Mouse (Mus musculus) layer of hippocampus, adult 18-20 months (tissue): ENCODE data around the gene Cited2. TPM values are rescaled to one million over a fixed set of nuclear protein-coding genes. Genes with fewer than 3 reads are reported as not detected.

Experiments used
- DNase-seq, 2 experiments: peaks; one replicate each; pipeline ENCODE4 v3.0.0; 2022; ENCODE audit warnings: low spot score in 2 of 2
- long read RNA-seq: library from polyadenylated mRNA; stranded (forward); transcript quantifications from one replicate; pipeline ENCODE4 v2.0.0, GENCODE M21; 2021
- total RNA-seq, 2 experiments: library from RNA; stranded (reverse); gene quantifications; 2 replicates each; pipeline ENCODE4 v1.2.3; 2021

The Cited2 gene
- total RNA-seq = 10 to 100 TPM; 37.0 to 38.0 TPM
- long read RNA-seq, transcript Cited2-201 (2 exons, 1,979 nt) = major isoform, 44 of 46 reads
- long read RNA-seq, partial matches to known transcripts = 0 of 46 reads
- long read RNA-seq, other reads (novel, unspliced or antisense) = 0 of 46 reads

DNA sequence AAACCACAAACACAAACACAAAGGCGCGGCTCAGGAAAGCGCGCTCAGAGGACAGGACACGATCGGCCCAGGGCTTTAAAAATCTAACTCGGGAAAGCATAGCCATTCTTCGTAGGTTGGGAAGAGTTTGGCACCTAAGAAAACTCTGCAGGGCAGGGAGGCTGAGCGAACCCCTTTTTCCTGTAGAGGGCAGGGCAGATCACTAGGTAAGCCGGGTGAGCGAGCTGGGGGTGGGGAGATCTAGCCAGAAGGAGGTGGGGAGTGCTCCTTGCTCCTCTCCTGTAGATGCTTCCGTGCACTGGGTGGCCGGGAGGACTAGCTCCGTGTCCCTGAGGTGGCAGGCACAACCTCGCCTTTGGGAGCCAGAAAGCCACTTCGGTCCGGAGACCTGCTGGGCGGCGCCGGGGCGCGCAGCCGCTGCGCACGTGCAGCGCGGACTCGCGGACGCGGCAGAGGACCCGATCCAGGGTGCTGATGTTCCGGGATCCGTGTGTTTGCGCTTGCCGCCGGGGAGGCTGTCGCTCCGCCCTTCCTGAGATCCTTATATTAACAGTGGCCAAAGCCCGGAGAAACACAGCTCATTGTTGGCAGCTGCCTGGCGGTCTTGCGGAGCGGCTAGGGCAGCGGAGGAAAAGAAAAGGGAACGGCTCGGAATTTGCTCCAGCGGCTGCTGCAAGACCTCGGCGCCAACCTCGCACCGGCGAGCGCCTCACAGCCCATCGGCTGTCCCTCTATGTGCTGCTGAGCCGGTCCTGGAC, at the start of gene Cited2:
Gene Cited2, plus strand, starts transcription at position 566 of the 758 bp plus-strand sequence.
- DNase-seq = peak; percentile 96 to 99

DNA sequence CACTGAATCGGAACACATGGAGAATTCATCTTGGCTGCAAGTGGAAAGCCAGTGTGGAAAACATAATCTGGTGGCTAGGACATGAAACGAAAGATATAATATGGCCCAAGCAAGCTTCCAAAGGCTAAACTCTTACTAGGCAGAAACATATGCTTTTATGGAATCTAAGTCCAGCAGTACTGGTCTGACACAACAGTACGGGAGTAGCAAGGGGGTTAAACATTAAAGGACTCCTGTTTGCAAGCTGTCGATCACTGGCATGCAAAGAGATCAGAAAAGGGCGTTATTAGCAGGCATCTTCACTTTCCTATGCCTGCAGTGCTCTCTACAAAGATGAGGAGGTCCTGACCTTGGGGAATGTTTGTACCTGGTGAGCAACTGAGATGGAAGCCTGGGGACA, 48.6 kb upstream of the Cited2 start:
- DNase-seq = no peak

DNA sequence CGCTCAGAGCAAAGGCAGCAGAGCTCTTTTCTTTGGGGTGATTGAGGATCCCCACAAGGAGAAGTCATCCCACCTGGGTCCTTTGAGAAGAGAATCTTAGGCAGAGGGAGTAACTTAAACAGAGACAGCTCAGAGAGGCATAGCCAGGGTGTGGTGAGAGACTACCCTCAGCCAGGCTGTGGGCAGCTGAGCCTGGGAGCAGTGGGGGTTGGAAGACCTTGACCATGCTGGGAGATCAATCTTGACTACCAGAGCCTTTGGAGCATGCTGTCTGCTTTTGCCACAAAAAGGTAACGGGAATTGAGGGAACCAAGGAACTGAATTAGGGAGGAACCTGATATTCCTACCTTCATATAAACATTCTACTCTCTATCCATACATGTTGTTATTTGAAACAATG, 48.1 kb upstream of the Cited2 start:
- DNase-seq = no peak

DNA sequence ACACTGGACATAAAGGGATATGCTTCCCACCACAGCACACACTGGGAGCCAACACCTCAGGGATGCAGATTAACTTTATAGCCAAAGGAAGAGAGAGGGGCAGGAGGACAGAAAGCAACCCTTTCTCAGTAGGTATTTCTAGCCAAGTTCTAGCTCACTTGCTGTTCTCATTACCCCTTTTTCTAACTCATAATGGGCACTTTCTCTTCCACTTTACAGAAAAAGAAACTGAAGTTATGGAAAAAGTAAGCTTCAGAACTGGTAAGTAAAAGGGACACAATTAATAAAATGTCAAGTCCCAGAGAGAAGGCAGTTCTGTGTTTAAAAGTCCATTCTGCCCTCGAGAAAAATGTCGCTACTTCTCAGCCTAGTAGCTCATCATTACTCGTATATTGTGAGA, 46.6 kb upstream of the Cited2 start:
- no peak for DNase-seq

DNA sequence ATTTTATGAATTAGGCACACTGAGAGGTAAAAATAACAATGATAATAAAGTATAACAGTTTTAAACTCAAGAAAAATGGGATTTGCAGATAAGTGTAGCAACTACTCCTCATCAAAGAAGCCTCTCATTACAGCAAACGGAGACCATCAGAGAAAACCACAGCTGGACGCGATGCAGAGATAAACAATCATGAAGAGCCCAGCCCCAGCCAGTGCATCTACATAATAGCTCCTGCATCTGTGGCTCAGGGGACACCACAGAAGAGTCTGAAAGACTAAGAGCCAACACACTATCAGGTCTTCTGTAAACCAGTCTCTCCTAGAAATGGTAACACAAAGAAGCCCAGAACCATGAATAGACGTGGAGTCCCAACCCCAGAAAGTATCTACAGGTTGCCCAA, 45.7 kb upstream of the Cited2 start:
- DNase-seq = no peak

DNA sequence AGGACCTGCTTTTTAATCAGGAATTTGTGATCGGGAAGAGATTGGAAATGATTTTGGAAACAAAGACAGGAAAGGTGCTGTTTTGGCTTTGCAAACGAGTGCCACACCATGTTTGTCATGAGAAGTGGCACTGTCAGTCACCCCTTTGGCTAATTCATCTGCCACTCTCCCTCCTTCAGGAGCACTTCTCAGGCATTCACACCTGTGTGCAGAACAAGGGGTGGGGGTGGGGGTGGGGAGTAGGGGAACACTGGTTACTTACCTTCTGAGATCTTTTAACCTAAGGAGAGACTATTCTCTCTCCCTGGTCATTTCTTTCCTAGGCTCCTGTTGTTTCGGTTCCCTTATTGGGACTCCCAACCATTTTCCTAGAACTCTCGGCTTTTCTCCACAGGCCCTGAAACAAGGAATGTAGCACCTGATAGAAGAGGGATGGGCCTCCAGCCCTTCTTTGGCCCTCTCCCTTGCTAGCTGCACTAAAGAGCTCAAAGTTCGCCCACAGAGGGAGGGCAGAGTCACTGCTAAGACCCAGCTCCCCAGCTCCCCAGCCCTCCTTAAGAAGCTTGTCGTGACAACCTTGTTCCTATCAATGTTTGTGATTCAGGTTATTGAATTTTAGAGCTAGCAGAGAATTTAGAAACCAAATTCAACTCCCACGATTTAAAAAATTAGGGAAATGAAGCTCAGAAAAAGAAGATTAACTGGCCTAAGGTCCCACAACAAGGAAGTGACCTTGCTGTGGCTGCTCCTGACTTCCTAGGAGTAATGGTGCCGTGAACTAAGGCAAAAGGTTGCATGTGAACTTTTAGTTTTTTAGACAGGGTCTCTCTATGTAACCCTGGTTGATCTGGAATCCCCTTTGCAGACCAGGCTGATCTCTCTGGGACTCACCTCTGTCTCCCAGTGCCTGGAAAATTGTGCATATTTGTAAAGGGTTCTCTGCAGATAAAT, 42.3 kb upstream of the Cited2 start:
- no peak for DNase-seq

DNA sequence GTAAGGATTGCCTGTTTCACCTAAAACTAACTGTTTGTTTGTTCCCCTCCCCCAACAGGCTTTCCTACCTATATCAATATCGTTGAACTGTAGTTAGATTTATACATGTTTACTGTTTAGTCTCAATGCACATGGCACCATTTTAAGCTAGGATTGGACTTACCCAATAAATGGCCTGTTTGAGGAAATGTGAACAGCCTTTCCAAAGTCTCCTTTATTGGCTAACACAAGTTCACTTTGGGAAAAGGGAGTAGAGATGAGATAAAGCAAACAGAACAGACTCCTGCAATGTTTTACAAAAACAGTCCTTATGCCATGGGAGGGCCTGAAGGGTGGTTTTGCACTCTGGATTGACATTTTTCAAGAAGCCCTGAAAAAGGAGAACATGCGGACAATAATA, 41.6 kb upstream of the Cited2 start:
- no peak for DNase-seq

DNA sequence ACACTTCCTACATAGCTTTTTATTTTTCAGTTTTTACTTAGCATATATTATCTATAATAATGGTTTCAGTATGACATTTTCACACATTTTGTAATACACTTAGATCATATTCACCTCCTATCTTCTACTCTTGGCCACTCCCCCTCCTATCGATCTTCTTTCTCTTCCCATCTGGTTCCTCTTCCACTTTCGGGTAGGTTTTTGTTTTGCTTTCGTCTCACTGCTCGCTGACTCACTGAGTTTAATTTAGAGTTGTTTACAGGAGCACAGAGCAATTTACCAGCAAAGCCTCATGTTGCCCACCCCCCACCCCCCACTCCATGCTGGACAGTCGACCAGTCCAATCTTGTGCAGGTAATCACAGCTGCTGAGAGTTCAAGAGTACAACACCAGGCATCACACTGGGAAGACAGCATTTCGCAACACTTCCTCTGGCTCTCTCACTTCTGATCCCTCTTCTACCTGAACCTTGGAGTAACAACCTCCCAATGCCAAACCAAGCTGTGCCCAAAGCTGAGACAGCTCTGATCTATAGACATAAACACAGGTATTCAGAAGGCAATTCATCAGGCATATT, 39.1 kb upstream of the Cited2 start:
- DNase-seq = no peak

DNA sequence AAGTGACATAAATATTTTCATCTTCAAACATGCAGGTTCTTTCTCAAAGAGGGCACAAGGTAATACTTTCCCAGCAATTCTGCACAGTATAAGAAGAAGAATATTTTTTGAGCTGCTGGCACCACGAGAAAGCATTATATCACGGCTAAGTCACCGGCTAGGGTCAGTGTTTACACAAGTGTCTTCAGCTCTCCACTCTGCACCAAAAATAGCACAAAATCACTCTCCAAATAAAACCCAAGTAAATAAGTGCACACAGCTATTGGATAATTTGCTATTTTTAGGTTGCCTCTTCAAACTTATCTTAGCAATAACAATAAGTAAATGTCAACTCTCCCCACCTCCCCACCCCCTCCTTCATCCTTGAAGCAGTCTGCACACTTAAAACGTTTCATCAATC, 33.2 kb upstream of the Cited2 start:
- DNase-seq = no peak

DNA sequence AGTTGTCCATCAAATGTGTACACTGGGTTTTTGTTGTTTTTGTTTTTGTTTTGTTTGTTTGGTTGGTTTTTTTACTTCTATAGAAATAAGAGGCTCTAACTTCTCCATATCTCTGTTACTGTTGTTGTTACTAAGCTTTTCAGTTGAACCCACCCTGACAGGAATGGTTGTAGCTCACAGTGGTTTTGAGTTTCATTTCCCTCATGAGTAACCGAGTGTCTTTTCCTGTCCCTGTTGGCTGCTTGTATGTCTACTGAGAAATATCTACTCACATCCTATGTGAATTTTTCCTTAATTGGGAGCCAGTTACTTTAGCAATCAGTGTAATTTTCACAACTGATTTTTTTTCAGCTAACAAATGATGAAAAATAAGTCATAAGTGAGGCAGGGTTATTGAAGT, 31.3 kb upstream of the Cited2 start:
- DNase-seq = no peak

DNA sequence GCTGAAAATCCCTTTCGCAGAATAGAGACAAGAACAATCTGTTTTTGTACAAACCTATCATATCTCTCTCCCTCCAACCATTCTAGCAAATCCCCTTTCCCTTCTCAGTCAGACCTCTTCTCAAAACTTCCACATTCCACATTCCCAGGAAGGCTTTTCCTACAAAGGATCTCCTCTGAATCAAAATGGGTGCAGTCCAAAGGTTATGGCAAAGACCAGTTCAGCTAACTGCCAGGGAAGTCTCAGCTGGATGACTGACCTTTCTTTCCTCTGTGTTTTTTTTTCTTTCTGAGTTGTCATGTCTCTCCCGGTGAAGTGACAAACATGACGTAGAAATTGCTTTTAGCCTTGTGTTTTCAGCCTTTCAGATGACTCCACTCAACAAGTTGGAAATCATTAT, 27.2 kb upstream of the Cited2 start:
- DNase-seq = no peak

DNA sequence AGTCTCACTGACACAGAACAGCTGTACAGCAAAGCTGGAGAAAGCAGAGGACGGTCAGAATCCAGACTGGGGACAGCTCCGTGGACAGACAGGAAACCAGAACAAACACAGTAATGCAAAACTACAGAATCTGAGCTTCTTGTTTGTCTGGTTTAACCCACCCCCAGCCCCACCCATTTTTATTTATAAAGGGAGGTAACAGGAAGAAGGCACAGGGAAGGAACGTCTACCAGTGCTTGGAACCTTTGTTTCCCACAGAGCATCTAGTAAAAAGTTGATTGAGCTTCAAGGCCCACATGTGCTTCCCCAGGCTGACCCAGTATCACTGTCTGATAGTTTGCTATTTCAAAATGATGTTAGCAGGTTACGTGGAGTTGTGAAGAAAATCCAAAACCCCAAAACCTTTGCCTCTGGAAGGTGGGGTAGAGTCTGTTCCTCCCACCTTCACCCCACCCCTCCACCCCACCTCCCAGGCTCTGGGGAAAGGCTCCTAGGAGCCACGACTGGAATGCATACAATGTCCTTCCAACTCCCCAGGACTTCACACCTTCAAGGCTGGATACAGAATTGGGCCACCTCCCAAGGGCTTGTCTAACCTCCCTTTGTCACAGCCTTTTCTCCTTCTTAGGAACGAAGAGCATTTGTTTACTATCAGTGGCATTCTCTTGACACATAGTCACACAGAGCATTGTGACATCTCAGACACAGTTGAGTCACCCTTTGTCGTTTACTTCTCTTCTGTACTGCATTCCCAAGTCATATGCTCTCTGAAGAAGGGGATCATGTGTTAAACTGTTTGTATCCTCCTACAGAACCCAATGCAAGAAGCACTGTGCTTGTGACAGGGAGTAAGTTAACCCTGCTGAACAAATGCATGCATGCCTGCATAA, 25.4 kb upstream of the Cited2 start:
- no peak for DNase-seq

DNA sequence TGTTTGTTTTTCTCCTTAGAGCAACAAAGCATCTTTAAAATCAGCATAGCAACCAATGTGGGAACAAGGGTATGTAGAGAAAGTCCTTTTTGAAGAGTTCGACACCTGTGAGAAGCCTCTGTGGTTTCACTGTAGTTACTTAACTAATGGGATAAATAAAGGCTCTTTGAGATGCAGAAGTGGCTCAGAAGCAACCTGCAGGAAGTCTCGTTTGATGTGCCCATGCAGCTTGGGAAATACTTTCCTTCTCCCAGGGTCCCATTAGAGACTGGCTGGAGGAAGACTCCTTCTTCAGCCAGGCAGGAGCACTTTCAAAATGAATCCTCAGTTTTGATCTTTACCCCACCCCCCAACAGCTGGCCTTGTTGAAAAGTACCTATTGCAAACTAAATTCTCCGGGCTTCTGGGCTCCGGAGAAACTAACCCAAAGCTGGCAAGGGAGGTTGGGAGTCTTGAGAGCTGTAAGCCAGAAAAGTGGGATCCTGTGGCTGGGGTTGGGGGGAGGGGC, 17.5 kb upstream of the Cited2 start:
- no peak for DNase-seq

DNA sequence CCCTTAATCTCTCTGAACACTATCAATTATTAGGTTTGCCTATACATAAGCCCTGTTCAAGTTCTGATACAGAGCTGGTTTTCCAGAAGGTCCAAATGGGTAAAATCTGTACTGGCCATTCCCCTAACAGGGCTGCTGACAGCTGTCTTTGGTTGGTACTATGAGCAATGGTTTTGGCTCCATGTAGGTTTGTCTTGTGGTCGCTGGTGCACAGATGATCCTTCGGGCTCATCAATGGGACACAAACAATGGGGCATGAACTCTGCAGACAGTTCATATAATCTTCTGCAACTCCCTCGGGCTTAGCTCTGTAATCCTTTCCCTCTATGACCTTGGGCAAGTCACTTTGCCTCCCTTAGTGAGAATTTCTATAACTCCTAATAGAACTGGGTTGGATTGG, 12.3 kb upstream of the Cited2 start:
- no peak for DNase-seq

DNA sequence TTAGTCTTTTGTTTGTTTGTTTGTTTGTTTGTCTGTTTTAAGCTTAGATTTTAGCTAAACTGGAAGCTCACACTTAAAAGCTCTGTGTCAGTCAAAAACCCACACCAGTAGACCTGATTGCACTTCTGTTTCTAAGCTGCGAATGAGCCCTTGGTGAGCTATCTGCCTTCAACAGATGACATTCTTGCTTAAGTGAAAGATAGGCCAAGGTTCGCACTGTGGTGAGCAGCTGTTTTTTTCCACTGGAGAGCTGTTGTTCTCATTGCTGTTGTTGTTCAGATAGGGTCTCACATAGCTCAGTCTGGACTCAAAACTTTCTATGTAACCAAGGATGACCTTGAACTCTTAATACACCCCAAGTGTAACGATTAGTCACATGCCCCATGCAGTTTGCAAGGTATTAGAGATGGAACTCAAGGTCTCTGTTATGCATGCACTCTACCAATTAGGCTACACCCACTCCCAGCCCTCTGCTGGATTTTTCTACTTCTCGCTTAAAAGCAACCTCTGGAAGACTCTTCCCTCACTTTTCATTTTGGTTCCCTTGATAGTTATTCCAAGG, 3.9 kb upstream of the Cited2 start:
- DNase-seq = no peak

DNA sequence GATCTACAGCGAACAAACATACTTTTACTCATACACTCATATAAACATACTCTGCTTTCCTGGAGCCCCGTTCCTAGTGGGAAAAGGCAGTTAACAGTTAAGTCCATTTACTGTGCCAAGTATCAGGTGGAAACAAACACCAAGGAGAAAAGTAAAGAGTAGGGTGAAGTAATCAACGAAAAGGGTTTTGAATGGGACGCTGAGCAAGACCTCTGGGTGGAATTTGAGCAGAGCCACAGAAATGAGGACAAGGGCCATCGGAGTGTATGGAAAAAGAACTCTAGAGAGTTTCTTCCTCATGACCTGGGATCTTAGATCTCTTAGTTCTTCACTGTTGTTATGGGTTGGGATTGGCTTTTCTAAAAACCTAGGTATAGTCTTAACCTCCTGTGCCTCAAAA, 3.4 kb upstream of the Cited2 start:
- no peak for DNase-seq

DNA sequence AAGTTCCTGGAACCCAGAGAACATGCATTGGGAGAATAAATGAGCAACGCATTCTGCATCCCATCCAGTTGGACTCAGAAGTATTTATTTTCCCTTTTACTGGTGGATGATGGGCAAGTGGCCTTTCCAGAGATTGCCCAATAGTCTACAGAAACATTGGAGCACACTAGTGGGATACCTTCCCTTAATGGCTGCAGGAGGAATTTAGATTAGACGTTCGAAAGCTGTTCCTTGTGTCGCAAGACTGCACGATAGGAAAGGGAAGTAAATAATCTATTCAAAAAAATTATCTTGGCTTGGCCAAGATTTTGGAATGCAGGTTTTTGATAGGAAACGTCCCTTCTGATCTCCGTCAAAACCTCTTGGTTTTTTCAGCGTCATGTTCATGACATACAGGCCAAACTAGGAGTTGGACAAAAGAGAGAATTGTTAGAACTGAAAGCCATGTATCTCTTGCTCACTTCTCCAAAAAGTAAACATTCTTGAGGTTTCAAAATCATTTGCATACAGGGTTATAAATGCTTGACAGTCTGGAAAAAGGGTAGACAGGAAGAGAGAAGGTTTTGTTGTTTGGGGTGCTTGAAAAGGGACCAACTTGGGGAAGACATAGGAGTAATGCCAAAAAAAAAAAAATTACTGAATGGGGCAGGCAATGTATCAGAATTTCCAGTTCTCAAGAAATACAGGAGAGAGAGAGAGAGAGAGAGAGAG, 2.0 kb upstream of the Cited2 start:
- no peak for DNase-seq

DNA sequence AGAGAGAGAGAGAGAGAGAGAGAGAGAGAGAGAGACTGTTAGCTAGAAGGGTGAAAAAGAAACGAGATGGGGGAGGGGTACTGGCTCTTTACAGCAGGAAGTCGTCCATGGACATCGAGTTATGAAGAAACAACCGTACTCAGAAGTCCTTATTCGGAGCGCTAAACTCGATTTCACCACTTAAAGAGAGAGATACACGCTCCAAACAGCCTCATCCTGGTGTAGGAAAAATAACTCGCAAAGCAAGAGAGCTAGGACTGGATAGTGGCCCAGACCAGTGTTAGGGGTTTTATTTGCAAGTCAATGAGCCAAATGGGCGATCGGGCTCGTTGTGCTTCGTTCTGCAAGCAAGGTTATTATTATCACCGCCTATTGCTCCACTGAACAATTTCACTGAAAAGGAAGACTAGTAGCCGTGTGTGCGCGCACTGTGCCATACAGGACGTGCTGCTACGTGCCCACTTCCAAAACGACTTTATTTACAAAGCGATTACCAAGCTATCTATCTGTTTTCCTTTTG, 1.4 kb upstream of the Cited2 start:
- DNase-seq = peak in 1 of 2 experiments; percentile 68

DNA sequence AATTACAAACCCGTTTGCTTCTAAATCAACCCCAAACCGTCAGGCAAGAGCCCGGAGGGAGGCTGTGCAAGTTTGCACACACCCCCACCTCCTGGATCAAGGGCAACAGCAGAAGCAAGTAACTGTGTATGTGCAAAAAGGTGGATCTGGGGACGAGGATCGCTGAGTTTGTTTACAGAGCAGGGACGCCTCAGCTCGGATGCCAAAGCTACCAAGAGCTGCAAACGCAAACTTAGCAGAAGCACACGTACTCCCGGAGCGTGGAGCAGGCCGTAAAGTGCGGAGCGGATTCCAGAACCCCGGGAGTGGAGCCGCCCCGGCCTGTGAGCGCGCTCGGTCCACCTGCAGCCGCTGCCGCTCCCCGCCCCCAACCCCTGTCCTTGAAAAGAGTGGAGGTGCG, 860 bp upstream of the Cited2 start:
- peak; percentile 92 to 97 for DNase-seq
